Mouse (Mus musculus): Measurements from ENCODE around the gene Nav2.

Gene Nav2

DNA sequence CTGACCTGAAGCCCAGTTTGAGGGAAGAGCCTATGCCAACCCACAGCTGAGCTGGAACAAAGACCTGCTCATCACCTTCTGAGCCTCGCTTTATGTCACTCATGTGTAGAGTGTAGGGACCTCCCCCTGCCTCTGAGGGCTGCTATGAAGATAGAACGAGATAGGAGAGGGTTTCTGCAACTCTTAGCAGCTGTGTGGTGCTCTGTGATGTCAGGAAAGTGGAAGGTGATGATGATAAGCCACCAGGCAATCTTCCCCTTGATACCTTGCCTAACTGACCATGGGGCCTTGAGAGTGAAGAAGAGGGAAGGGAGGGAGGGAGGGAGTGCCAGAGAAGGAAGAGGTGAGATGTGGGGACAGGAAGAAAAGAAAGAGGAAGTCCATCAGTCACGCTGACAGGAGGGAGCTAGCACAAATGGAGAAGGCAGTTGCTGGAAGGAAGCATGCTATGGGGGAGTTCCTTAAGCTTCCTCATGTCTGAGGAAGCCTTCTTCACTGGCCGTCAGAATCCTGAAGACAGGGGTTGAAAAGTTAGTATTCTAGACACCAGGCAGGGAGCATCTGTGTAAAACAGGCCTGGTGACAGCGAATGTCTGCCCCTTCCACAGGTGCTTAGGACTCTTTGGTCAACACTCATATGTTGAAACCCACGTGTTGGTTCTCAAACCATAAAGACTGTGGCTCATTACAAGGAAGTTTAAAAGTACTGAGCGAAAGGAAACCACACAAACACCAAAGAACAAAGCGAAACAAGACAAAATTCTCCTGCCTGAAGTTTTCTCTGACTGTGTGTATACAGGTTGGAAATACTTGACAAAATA lies at the start of gene Nav2:
Gene Nav2 (plus strand): TSS at position 196 of the 821 bp plus-strand sequence.
- peak; percentile 85 for DNase-seq

DNA sequence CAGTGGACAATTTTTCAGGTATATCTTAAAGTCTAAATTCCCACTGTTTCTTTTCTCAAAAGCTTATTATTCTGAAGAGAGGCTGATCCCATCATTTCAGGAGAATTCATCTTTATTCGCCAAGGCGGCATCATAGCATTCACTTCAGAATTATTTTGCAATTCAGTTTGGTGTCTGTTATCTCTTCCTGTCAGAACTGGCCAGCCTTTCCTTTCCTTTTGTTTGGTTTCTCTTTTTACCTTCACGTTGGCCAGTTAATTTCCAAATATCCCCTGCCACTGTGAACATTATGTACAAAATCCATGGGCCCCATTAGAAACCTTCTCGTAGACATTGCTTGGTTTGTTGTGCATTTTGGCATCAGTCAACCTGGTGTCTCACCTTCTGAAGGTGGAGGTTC lies 49.2 kb upstream of the Nav2 start:
- DNase-seq = peak; percentile 30

DNA sequence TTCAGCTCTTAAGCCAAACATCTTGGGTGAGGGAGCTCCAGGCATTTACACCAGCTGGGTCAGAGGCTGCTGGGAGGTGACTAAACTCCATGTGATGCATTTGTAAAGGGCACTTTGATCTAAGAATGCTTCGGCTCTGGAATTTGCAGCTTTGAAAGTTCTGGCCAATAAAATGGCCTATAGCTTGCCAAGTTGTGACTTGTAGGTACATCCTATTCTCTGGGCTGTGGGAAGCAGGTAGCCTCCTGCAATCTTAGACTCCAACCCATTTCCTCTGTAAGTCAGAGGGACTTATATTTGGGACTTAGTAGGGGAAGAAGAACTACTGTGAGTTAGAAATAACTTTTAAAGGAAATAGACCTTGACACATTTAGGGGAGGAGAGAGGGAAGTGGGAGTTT lies 47.6 kb upstream of the Nav2 start:
- peak; percentile 65 for DNase-seq

GRCm38 (mm10) chr7:48861796-48862195 lies 46.7 kb upstream of the Nav2 start:
- DNase-seq = peak; percentile 53

- DNase-seq = peak; percentile 66
Measured at GRCm38 (mm10) chr7:48864199-48864598, 44.3 kb upstream of the Nav2 start.

GRCm38 (mm10) chr7:48864671-48865458 lies 43.7 kb upstream of the Nav2 start:
- peak; percentile 65 for DNase-seq

GRCm38 (mm10) chr7:48867576-48867975 lies 40.9 kb upstream of the Nav2 start:
- peak; percentile 92 for DNase-seq

- no peak for DNase-seq
Measured at GRCm38 (mm10) chr7:48870144-48870543, 38.4 kb upstream of the Nav2 start.

DNA sequence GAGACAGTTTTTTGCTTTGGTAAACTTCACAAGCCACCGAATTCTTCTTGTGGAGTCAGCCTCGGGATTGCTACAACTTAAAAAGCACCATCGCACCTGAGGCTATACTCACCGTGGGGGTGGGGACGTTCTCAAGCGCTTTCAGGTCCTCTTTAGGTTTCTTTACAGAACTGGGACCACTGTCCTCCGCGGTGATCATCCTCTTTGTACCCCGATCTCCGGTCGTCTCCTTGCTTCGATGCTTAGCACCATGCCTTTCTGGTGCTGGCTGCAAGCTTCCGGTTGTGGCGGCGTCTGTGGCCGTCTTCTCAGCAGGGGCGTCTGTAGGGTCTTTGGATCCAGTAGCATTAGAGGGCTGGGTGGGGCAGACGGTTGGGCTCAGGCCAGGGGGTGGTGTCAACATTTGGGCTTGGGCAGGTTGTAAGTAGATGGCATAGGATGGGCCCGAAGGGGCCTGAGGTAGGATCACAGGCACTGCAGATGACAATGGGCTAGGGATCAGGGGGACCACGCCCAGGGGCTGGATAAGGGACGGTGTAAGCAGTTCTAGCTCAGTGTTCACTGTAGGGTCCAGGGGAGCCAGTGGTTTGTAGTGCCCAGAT lies 37.8 kb upstream of the Nav2 start:
- DNase-seq = peak; percentile 92

DNA sequence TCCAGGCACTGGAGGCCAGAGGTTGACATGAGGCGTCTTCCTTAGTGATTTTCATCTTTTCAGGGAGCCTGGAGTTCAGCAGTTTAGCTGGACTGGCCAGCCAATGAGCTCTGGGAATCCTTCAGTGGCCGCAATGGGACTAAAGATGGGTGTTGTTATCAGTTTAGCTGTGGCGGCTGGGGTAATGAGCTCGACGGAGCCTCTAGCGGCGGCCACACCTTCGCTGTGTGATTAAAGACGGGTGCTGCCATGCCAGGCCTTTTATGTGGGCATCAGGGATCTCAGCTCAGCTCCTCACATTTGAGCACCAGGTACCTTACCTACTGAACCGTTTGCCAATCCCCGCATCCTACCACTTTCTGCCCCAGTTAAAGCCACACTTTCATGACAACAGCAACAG lies 37.2 kb upstream of the Nav2 start:
- no peak for DNase-seq

GRCm38 (mm10) chr7:48875096-48875495 lies 33.4 kb upstream of the Nav2 start:
- DNase-seq = no peak

DNA sequence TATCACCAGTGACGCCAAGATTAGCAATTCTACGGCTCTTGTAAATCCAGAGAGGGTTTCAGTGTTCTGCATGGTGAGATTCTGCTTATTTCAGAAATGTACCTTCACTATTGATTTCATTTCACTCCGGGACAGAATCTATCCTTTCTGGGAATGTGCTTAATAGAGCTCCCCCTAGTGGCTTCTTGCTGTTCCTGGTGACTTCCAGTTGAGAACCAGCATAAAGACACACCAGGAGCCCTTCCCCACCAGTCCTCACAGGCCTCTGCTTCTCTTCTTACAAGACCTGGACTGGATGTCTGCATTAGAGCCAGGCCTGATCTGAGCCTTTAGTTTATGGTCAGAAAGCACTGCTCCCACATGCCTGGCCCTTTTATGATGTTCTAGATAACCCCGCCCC lies 32.0 kb upstream of the Nav2 start:
- DNase-seq = no peak

- no peak for DNase-seq
Measured at GRCm38 (mm10) chr7:48877786-48878390, 30.6 kb upstream of the Nav2 start.

DNA sequence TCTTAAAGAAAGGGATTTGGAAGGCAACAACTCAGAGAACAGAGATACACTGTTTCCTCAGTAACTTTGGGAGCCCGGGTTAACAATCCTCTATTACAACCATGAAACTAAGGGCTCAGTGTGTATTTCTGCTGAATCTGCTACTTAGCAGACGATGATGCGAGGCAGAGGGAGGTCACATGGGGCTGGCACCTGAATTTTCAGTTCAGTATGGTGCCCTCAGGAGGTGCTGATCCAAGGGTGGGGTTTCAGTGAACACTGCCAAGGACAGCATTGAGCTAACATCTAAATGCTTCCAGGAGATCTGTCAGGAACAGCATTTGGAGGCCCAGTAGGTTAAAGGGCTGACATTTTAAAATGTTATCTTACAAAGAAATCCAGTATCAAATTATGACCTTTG lies 28.9 kb upstream of the Nav2 start:
- no peak for DNase-seq

GRCm38 (mm10) chr7:48880591-48881481 lies 27.7 kb upstream of the Nav2 start:
- peak; percentile 100 for DNase-seq

DNA sequence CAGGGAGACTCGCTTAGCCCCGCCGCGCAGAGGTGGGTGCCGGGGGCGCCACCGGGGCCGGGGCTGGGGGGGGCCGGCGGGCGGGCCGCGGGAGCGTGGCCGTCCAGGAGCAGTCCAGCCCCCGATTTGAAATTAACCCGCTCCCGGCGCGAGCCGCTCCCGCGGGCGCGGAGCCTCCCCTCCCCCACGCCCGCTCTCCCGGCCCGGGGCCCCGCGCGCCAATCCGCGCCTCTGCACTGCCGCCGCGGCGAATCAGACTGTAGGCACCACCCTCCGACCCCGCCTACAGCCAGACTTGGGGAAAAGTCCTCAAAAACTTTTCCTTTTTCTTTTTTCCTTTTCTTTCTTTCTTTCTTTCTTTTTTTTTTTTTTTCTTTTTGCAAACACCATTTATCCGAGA lies 27.0 kb upstream of the Nav2 start, which contains the start of gene E2f8:
Gene E2f8 (minus strand): TSS at position 111 of the 400 bp plus-strand sequence.
- peak; percentile 98 for DNase-seq

- DNase-seq = peak; percentile 95
Measured at GRCm38 (mm10) chr7:48881971-48882609, 26.4 kb upstream of the Nav2 start.

DNA sequence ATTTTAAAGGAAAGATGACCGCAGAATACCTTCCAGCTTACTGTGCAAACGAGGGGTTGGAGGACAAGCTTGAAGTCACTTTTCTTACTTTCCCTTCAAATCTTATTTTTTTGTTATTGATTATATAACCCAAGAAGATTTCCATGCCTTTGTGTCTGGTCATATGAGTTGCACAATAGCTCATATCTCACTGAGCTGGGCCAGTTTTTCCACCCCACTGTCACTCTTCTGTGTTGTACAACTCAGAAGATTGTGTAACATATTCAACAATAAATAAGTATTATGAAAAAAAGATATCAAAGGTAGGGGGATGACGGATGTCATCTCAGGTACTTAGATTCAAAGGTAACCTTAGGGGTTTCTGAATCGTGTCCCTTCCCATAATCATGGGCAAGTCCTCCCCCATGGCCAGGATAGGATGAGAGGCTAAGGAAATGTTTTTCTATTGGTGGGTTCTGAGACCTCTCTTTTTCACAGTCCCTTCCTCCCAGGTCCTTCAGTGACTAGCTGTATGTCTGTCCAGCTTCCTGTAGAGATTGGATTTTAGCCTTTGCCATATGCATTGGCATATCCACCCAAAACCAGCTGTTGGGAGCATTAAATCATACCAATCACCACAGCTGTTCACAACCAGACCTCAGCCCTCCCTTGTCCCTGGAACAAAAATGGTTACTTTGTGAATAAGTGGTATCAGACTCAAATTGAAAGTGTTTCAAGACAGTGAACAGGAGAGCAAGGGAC lies 24.8 kb upstream of the Nav2 start:
- DNase-seq = no peak

GRCm38 (mm10) chr7:48884266-48884611 lies 24.3 kb upstream of the Nav2 start:
- DNase-seq = no peak

GRCm38 (mm10) chr7:48887973-48888372 lies 20.5 kb upstream of the Nav2 start:
- DNase-seq = no peak

DNA sequence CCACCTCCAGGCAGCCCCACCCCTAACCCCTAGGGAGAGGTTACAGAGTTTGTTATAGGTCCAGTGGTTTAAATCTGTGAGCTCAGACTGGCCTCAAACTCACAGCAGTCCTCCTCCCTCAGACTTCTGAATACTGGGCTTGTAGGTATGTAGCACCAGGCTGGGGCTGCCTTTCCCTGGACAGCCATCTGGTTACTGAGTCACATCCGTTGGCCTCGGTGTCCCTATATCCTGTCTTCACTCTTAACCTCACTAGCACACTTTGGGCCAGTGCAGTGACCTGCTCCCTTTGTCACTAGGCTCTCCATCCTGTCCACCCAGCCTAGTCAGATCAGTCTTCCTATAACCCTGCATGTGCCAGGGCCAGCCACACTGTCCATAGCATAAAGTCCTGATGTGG lies 19.8 kb upstream of the Nav2 start:
- no peak for DNase-seq

All from heart, adult 11 months (tissue).